Mouse (Mus musculus) kidney, postnatal 4 days (tissue): ENCODE measurements at regions not wholly inside any gene's neighbourhood (a gene's known extent, or its start where the extent isn't known, plus 50 kb on each side); places are given as distances from the start of the nearest gene placed in this dataset.

ENCODE experiments used
- DNase-seq, 2 experiments: peaks; one replicate each; pipeline ENCODE4 v3.0.0; 2021; ENCODE audit warnings: mixed read lengths in 2 of 2

- DNase-seq: no peak
These were observed 590.0 kb downstream of the Iqcm start for GRCm38 (mm10) chr8:76038526-76038925.

- no peak for DNase-seq
These were observed 603.5 kb downstream of the Iqcm start for GRCm38 (mm10) chr8:76052003-76052402.

- peak; percentile 2 to 6 for DNase-seq
These were observed 619.2 kb downstream of the Iqcm start for GRCm38 (mm10) chr8:76067721-76068120.

GRCm38 (mm10) chr8:76072671-76073351 is 624.3 kb downstream of the Iqcm start:
- DNase-seq: no peak

- DNase-seq: no peak
These were observed 672.2 kb downstream of the Iqcm start for GRCm38 (mm10) chr8:76120587-76121145.

GRCm38 (mm10) chr8:76127486-76127885 is 679.0 kb downstream of the Iqcm start:
- DNase-seq: peak in 1 of 2 experiments; percentile 2

GRCm38 (mm10) chr8:76137219-76137618 is 688.7 kb downstream of the Iqcm start:
- no peak for DNase-seq

- peak in 1 of 2 experiments; percentile 1 for DNase-seq
These were observed 700.2 kb downstream of the Iqcm start for GRCm38 (mm10) chr8:76148681-76149080.

- no peak for DNase-seq
These were observed 716.7 kb upstream of the Nr3c2 start for GRCm38 (mm10) chr8:76182520-76182919.

GRCm38 (mm10) chr8:76183836-76184235 is 715.4 kb upstream of the Nr3c2 start:
- DNase-seq: no peak

GRCm38 (mm10) chr8:76187293-76187692 is 711.9 kb upstream of the Nr3c2 start:
- no peak for DNase-seq

- DNase-seq: no peak
These were observed 687.4 kb upstream of the Nr3c2 start for GRCm38 (mm10) chr8:76211891-76212290.

GRCm38 (mm10) chr8:76217819-76218580 is 681.2 kb upstream of the Nr3c2 start:
- no peak for DNase-seq

- no peak for DNase-seq
These were observed 668.4 kb upstream of the Nr3c2 start for GRCm38 (mm10) chr8:76230847-76231246.

GRCm38 (mm10) chr8:76249194-76249593 is 650.0 kb upstream of the Nr3c2 start:
- no peak for DNase-seq

GRCm38 (mm10) chr8:76252161-76253010 is 646.9 kb upstream of the Nr3c2 start:
- no peak for DNase-seq
